Mouse (Mus musculus): ENCODE results near the gene Nckap1l.
"Not testable (repeated sequence)": the region's sequence is repeated elsewhere in the genome, so short reads cannot be mapped to it uniquely, and the experiment has no call there.

Nckap1l gene

DNA sequence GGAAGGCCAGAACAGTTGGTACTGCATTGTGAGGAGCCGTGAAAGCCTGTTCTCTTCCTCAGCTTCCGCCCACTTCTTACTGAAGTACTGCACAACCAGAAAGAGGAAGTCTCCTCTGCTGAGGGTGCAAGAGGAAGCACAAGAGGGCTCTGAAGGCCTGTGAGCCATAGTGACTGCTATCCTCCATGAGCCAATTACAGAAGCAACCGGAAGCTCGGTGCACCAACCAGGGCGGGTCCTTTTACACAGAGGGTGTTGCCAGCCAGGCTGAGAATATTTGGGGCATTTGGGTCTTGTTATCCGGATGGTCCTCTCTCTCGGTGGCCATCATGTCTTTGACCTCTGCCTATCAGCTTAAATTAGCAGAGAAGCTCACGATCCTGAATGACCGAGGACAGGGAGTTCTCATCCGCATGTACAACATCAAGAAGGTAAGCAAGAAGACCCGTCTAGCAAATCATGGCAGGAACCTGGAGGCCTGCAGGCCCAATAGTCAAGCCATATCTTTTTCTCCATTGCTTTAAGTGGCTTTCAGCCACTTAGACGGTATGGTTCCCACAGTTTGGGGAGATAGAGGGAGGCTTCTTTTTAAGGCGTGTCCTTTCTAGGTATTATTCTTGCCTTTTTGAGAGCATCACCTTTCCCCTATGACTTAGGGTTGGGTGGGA lies at the start of gene Nckap1l:
Gene Nckap1l, plus strand, starts transcription at position 244 of the 668 bp plus-strand sequence.
- H3K27me3 ChIP-seq (ENCODE audit: insufficient read depth, low read length), result no peaks in the 10 kb centered on the region
- H3K9me3 ChIP-seq (ENCODE audit: low read length), result no peaks in the 10 kb centered on the region
- no peak within 1 kb of the TSS for H3K4me3 ChIP-seq (replicated peaks; ENCODE audit: low read length)
- no peaks in the 10 kb centered on the region for H3K36me3 ChIP-seq (ENCODE audit: insufficient read depth, low read length)
- no peaks in the 10 kb centered on the region for H3K4me1 ChIP-seq (replicated peaks; ENCODE audit: low read depth, low read length)
- no peak for TF ChIP-seq POU5F1 (IDR thresholded peaks at IDR 0.05; ENCODE audit: borderline replicate concordance, low read length)
- TF ChIP-seq NANOG (IDR thresholded peaks at IDR 0.05; ENCODE audit: borderline replicate concordance, low read length), result no peak
- no peak for TF ChIP-seq CTCF (conservative IDR thresholded peaks at IDR 0.05; ENCODE audit: low read length)

DNA sequence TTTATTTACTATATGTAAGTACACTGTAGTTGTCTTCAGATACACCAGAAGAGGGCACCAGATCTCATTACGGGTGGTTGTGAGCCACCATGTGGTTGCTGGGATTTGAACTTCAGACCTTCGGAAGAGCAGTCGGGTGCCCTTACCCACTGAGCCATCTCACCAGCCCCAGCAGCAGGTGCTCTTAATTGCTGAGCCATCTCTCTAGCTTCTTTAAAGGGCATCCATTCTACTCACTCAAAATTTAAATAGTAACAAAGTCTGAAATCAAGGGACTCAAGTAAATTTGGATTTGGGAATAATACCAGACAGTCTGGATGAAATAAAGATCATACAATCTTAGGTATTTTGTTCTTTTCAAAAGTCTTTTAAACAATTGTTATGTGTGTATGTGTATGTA lies 48.0 kb upstream of the Nckap1l start:
- not testable (repeated sequence) for H3K36me3 ChIP-seq (ENCODE audit: insufficient read depth, low read length); H3K9me3 ChIP-seq (ENCODE audit: low read length); H3K4me3 ChIP-seq (replicated peaks; ENCODE audit: low read length); H3K27me3 ChIP-seq (ENCODE audit: insufficient read depth, low read length)
- peaks cover 20% of the 10 kb centered on the region for H3K4me1 ChIP-seq (replicated peaks; ENCODE audit: low read depth, low read length)

DNA sequence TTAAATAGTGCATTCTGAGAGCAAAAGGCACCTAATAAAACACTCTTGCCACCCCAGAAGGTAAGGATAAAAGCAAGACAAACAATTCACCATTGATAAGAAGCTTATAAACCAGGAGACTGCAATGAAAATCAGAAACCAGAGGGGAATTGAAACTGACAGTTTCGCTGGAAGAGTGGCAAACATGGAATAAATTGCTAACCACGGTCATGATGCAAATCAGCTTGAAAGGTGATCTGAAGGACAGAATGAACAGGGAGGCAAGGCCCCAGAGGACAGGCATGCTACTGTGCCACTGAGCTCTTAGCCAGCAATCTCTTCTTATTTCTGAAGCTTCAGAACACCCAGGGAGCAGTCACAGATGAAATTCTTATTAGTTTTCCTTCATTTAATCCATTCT lies 26.6 kb upstream of the Nckap1l start:
- H3K4me1 ChIP-seq (replicated peaks; ENCODE audit: low read depth, low read length), result peaks cover 8% of the 10 kb centered on the region
- no peak overlapping the region for H3K4me3 ChIP-seq (replicated peaks; ENCODE audit: low read length)
- TF ChIP-seq POU5F1 (IDR thresholded peaks at IDR 0.05; ENCODE audit: borderline replicate concordance, low read length) (no peak), CTCF (conservative IDR thresholded peaks at IDR 0.05; ENCODE audit: low read length) (no peak), NANOG (IDR thresholded peaks at IDR 0.05; ENCODE audit: borderline replicate concordance, low read length) (no peak)
- no peaks in the 10 kb centered on the region for H3K27me3 ChIP-seq (ENCODE audit: insufficient read depth, low read length)
- H3K9me3 ChIP-seq (ENCODE audit: low read length), result no peaks in the 10 kb centered on the region
- H3K36me3 ChIP-seq (ENCODE audit: insufficient read depth, low read length), result no peaks in the 10 kb centered on the region

DNA sequence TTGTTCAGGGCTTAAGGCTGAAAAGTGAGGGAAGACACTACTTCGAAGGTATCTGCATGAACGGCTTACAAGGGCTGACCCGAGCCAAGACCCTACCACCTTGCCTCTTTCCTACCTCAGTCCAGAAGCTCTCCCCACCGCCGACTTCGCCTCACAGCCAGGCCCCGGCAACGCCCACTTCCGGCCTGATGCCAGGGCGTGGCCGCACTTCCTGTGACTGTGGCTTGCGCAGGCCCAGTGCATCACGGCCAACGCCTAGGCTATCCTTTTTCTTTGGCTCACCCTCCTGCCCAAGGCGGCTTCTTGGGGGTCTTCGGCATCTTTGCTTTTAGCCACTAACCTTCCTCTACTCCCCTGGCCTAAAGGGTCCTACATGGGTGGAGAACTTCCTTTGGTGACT lies 23.4 kb upstream of the Nckap1l start, which contains the start of gene Gtsf1:
Gene Gtsf1, minus strand, starts transcription at position 230 of the 400 bp plus-strand sequence.
- H3K4me1 ChIP-seq (replicated peaks; ENCODE audit: low read depth, low read length), result peaks cover 6% of the 10 kb centered on the region
- no peaks in the 10 kb centered on the region for H3K27me3 ChIP-seq (ENCODE audit: insufficient read depth, low read length)
- TF ChIP-seq POU5F1 (IDR thresholded peaks at IDR 0.05; ENCODE audit: borderline replicate concordance, low read length) (no peak), CTCF (conservative IDR thresholded peaks at IDR 0.05; ENCODE audit: low read length) (no peak), NANOG (IDR thresholded peaks at IDR 0.05; ENCODE audit: borderline replicate concordance, low read length) (no peak)
- H3K36me3 ChIP-seq (ENCODE audit: insufficient read depth, low read length), result no peaks in the 10 kb centered on the region
- H3K4me3 ChIP-seq (replicated peaks; ENCODE audit: low read length), result no peak within 1 kb of the TSS
- H3K9me3 ChIP-seq (ENCODE audit: low read length), result no peaks in the 10 kb centered on the region

DNA sequence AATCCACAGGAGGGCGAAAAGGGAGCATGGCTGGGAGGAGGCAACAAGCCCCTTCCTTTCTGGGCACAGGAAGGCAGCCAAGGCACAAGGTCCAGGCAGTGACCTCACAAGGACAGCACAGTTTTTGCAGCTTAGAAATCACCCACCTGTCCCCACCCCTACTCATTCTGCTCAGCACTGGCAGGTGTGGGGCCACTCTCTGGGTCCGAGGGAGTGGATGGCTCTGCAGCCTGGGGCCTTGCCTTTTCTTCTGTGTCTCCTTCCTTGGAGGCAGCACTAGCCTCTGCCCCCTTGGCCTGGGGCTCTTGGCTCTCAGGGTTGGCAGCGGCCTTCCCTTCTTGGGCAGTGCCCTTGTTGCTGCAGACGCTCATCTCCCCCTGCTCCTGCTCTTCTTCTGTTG lies 7.6 kb upstream of the Nckap1l start:
- H3K4me1 ChIP-seq (replicated peaks; ENCODE audit: low read depth, low read length); H3K9me3 ChIP-seq (ENCODE audit: low read length); H3K27me3 ChIP-seq (ENCODE audit: insufficient read depth, low read length); H3K36me3 ChIP-seq (ENCODE audit: insufficient read depth, low read length); H3K4me3 ChIP-seq (replicated peaks; ENCODE audit: low read length): not testable (repeated sequence)

DNA sequence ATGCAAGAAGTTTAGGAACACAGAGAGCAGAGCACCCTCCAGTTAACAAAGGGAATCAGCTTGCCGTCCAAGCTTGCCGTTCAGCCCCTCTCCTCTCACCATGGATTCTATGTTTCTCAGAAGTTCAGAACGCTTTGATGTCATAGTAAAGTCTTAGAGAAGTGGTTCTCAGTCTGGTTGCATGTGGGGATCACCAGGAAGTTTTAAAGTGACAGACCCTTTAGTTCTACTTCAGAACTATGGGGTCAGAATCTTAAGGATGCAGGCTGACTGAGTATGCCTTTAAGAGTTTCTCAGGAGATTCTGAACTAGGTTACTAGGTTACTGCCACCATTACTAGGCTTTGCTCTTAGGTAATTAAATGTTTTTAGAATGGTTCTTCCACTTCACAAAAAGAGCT lies 5.2 kb upstream of the Nckap1l start, which contains the start of gene Gtsf2:
Gene Gtsf2, minus strand, starts transcription at position 101 of the 400 bp plus-strand sequence.
- TF ChIP-seq POU5F1 (IDR thresholded peaks at IDR 0.05; ENCODE audit: borderline replicate concordance, low read length) (no peak), NANOG (IDR thresholded peaks at IDR 0.05; ENCODE audit: borderline replicate concordance, low read length) (no peak), CTCF (conservative IDR thresholded peaks at IDR 0.05; ENCODE audit: low read length) (no peak)
- H3K4me1 ChIP-seq (replicated peaks; ENCODE audit: low read depth, low read length), result no peaks in the 10 kb centered on the region
- H3K27me3 ChIP-seq (ENCODE audit: insufficient read depth, low read length), result no peaks in the 10 kb centered on the region
- H3K4me3 ChIP-seq (replicated peaks; ENCODE audit: low read length), result no peak within 1 kb of the TSS
- H3K9me3 ChIP-seq (ENCODE audit: low read length), result no peaks in the 10 kb centered on the region
- no peaks in the 10 kb centered on the region for H3K36me3 ChIP-seq (ENCODE audit: insufficient read depth, low read length)

DNA sequence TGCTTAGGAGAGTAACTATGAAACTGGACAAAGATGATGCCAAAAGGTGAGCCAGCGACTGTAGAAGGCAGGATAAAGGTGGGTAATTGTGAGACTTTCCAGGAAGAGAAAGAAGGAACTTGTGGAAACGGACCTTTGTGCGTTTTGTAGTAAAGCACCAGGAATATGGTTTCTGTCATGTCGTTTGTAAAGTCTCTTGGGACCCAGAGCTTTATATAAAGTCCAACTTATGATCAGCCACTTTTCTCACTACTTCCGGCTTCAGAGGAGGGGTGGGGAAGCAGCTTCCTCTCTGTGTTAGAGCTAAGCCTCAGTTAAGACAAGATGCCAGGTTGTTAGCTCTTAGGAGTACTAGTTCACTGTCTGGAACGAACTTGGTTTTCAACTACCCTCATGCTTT lies 855 bp downstream of the Nckap1l start:
- TF ChIP-seq CTCF (conservative IDR thresholded peaks at IDR 0.05; ENCODE audit: low read length) (no peak), NANOG (IDR thresholded peaks at IDR 0.05; ENCODE audit: borderline replicate concordance, low read length) (no peak), POU5F1 (IDR thresholded peaks at IDR 0.05; ENCODE audit: borderline replicate concordance, low read length) (no peak)
- H3K36me3 ChIP-seq (ENCODE audit: insufficient read depth, low read length), result no peaks in the 10 kb centered on the region
- H3K4me3 ChIP-seq (replicated peaks; ENCODE audit: low read length), result no peak overlapping the region
- H3K4me1 ChIP-seq (replicated peaks; ENCODE audit: low read depth, low read length), result no peaks in the 10 kb centered on the region
- H3K9me3 ChIP-seq (ENCODE audit: low read length), result no peaks in the 10 kb centered on the region
- no peaks in the 10 kb centered on the region for H3K27me3 ChIP-seq (ENCODE audit: insufficient read depth, low read length)

DNA sequence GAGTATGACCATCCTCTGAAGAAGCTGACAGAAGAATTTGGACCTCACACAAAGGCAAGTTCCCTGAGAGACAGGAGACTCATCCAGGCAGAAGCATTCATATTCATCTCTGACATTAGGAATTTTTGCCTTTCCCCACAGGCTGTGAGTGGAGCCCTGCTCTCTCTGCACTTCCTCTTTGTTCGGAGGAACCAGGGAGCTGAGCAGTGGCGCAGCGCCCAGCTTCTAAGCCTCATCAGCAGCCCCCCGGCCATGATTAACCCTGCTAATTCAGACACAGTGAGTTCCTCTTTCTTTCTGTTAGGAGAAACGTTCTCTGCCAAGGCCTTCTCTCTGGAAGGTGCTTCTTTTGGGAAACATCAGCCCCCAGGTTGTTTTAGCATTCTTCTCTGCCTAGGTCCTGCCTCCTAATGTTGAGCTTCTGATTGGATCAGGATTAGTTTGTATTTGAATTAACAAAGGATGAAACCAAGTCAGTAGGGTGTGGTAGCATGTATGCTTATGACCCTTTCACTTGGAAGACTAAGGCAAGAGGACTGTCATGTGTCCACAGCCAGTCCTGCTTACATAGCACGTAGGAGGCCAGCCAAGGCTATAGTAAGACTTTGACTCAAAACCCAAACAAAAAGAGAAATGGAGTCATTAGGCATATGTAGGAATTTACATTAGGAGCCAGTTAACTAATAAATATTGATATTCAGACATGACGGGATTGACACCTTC lies 9.1 kb downstream of the Nckap1l start:
- H3K27me3 ChIP-seq (ENCODE audit: insufficient read depth, low read length), result no peaks in the 10 kb centered on the region
- no peak overlapping the region for H3K4me3 ChIP-seq (replicated peaks; ENCODE audit: low read length)
- peaks cover 10% of the 10 kb centered on the region for H3K9me3 ChIP-seq (ENCODE audit: low read length)
- TF ChIP-seq CTCF (conservative IDR thresholded peaks at IDR 0.05; ENCODE audit: low read length) (no peak), POU5F1 (IDR thresholded peaks at IDR 0.05; ENCODE audit: borderline replicate concordance, low read length) (no peak), NANOG (IDR thresholded peaks at IDR 0.05; ENCODE audit: borderline replicate concordance, low read length) (no peak)
- H3K36me3 ChIP-seq (ENCODE audit: insufficient read depth, low read length), result no peaks in the 10 kb centered on the region
- no peaks in the 10 kb centered on the region for H3K4me1 ChIP-seq (replicated peaks; ENCODE audit: low read depth, low read length)

All from E14TG2a.4 (cell line).